40 mouse cellular contexts compared by ENCODE assay signal in genomic region chr2:28619369-28619768, GRCm38 (mm10). TPM values are rescaled to one million over a fixed set of nuclear protein-coding genes. Genes with fewer than 3 reads are reported as not detected.
DNase-seq lines count a peak whose midpoint lies in the region; ATAC-seq lines count a peak whose summit lies in the region.
"Had no signal": no experiment of that assay in that cellular context is flagged by ENCODE, and none has a peak within 500 bp of the region (broad histone marks: within the 10 kb centered on the region; RNA-seq: fewer than 3 reads in every experiment).

No protein-coding gene starts in this region.

- no peaks in the 10 kb centered on the region for H3K27me3 ChIP-seq in erythroblast, embryonic 14.5 days (ENCODE audit: control insufficient read depth)
- H3K27me3 ChIP-seq in kidney, embryonic 14.5 days (ENCODE audit: control insufficient read depth, insufficient read depth, low read length) = peaks cover 17% of the 10 kb centered on the region; the same call in 1 of the 2 replicates
- H3K27me3 ChIP-seq in liver, embryonic 15.5 days = no peaks in the 10 kb centered on the region; the same call in 1 of the 2 replicates

- no peak overlapping the region for H3K27ac ChIP-seq in kidney, embryonic 14.5 days (ENCODE audit: low read depth, low read length)
- H3K27ac ChIP-seq in liver, embryonic 15.5 days (replicated peaks) = peak overlapping the region; percentile 97
- H3K27ac ChIP-seq: embryonic facial prominence, embryonic 13.5 days; forebrain, embryonic 13.5 days; heart, embryonic 15.5 days; hindbrain, embryonic 14.5 days; kidney, embryonic 15.5 days; layer of hippocampus, adult 2 months; lung, embryonic 15.5 days had no signal

- DNase-seq in kidney, adult 9 months = no peak
- DNase-seq in liver = peak; percentile 45
- no peak for DNase-seq in adrenal gland, postnatal 4 days (ENCODE audit: low spot score in 2 of 2)
- no peak for DNase-seq in frontal cortex, postnatal 14 days (ENCODE audit: low spot score in 2 of 2)
- DNase-seq: adrenal gland, postnatal 14 days; cerebellum, adult 18-20 months; cerebellum, postnatal 10 days; gastrocnemius, postnatal 25 days; heart, adult 11 months; kidney, postnatal 36 days; left cerebral cortex, postnatal 4 days; lung, postnatal 36 days; midbrain, embryonic 14.5 days; right cerebral cortex, adult 18-20 months; spleen, adult 18-20 months; thymus, adult 18-20 months; thymus, postnatal 25 days had no signal

- peaks cover 81% of the 10 kb centered on the region for H3K4me1 ChIP-seq in erythroblast, embryonic 14.5 days (ENCODE audit: control insufficient read depth)
- H3K4me1 ChIP-seq in kidney, embryonic 14.5 days (ENCODE audit: control insufficient read depth, insufficient read depth, low read length) = no peaks in the 10 kb centered on the region; the same call in 1 of the 2 replicates
- peaks cover 74% of the 10 kb centered on the region for H3K4me1 ChIP-seq in liver, embryonic 15.5 days (replicated peaks)
- H3K4me1 ChIP-seq: lung, embryonic 15.5 days had no signal

- peak overlapping the region; percentile 92 for H3K4me3 ChIP-seq in erythroblast, embryonic 14.5 days (replicated peaks)
- no peak overlapping the region for H3K4me3 ChIP-seq in kidney, embryonic 14.5 days (ENCODE audit: low read length)
- peak overlapping the region; percentile 80 for H3K4me3 ChIP-seq in liver, embryonic 15.5 days (replicated peaks)
- H3K4me3 ChIP-seq: embryonic facial prominence, embryonic 13.5 days; forebrain, embryonic 13.5 days; heart, embryonic 15.5 days; kidney, embryonic 15.5 days; layer of hippocampus, adult 2 months; lung, embryonic 15.5 days had no signal

- no peak overlapping the region for H3K4me2 ChIP-seq in kidney, embryonic 14.5 days (replicated peaks; ENCODE audit: low read depth, low read length)
- H3K4me2 ChIP-seq in liver, embryonic 15.5 days = peak overlapping the region; percentile 74
- H3K4me2 ChIP-seq: embryonic facial prominence, embryonic 13.5 days; forebrain, embryonic 13.5 days; heart, embryonic 15.5 days; hindbrain, embryonic 14.5 days; kidney, embryonic 15.5 days; lung, embryonic 15.5 days had no signal

- no peaks in the 10 kb centered on the region for H3K9me3 ChIP-seq in erythroblast, embryonic 14.5 days (ENCODE audit: control insufficient read depth, low read length)
- H3K9me3 ChIP-seq in kidney, embryonic 14.5 days (ENCODE audit: control insufficient read depth, low read length) = no peaks in the 10 kb centered on the region
- H3K9me3 ChIP-seq in liver, embryonic 15.5 days (replicated peaks) = no peaks in the 10 kb centered on the region
- H3K9me3 ChIP-seq: embryonic facial prominence, embryonic 13.5 days; forebrain, embryonic 13.5 days; heart, embryonic 15.5 days; kidney, embryonic 15.5 days; lung, embryonic 15.5 days had no signal

- no peak for ATAC-seq in erythroblast, adult 5-6 weeks (replicated peaks; ENCODE audit: low FRiP score, poor library complexity, severe bottlenecking)
- no peak for ATAC-seq in kidney, embryonic 14.5 days (ENCODE audit: low FRiP score, low TSS enrichment)
- no peak for ATAC-seq in liver, embryonic 15.5 days (ENCODE audit: insufficient read depth)
- ATAC-seq: forebrain, embryonic 13.5 days; intestine, postnatal 0 days had no signal

- peaks cover 70% of the 10 kb centered on the region for H3K36me3 ChIP-seq in erythroblast, embryonic 14.5 days (ENCODE audit: control insufficient read depth)
- H3K36me3 ChIP-seq in kidney, embryonic 14.5 days (ENCODE audit: control insufficient read depth, insufficient read depth, low read length) = no peaks in the 10 kb centered on the region
- H3K36me3 ChIP-seq in liver, embryonic 15.5 days (replicated peaks) = peaks cover 40% of the 10 kb centered on the region
- H3K36me3 ChIP-seq: embryonic facial prominence, embryonic 13.5 days; heart, embryonic 15.5 days; kidney, embryonic 15.5 days; lung, embryonic 15.5 days had no signal

- 81% methylated on average over 6 of the region's 6 CpGs for WGBS in kidney, embryonic 14.5 days
- 28% methylated on average over 6 of the region's 6 CpGs for WGBS in liver, embryonic 15.5 days (ENCODE audit: insufficient replicate concordance)

- 0 out of 2 replicates have a peak overlapping the region, but pooled peaks have one; percentile 2 for H3K9ac ChIP-seq in kidney, embryonic 14.5 days (ENCODE audit: low read depth, low read length)
- H3K9ac ChIP-seq in liver, embryonic 15.5 days = peak overlapping the region; percentile 79
- H3K9ac ChIP-seq: embryonic facial prominence, embryonic 13.5 days; forebrain, embryonic 13.5 days; heart, embryonic 15.5 days; hindbrain, embryonic 14.5 days; kidney, embryonic 15.5 days; lung, embryonic 15.5 days had no signal

RNA-seq across cellular contexts. Expression of gene Gfi1b, which starts 2.4 kb away (rescaled TPM):
- polyA plus RNA-seq in erythroblast, embryonic 14.5 days (2012) = 35.4 and 47.5 TPM in 2 replicates
- 45.9 and 46.2 TPM in 2 replicates for total RNA-seq in erythroblast, adult 5-6 weeks (2015; ENCODE audit: low replicate concordance)
- total RNA-seq in erythroblast, adult 5-6 weeks (2017; ENCODE audit: low replicate concordance) = 26.5 and 53.9 TPM in 2 replicates
- polyA plus RNA-seq in kidney, embryonic 14.5 days (2014; fragmentation: Nextera tagmentation; extraction: Ambion mirVana) = 0.45 and 0.49 TPM in 2 replicates
- 88.2 and 91.9 TPM in 2 replicates for polyA plus RNA-seq in liver, embryonic 15.5 days (2015; fragmentation: Nextera tagmentation; extraction: Ambion mirVana)
- total RNA-seq in adrenal gland, postnatal 4 days (2021) = 1 to 10 TPM; 3.1 to 7.9 TPM
- total RNA-seq: ES-E14; gastrocnemius, adult 18-20 months; gastrocnemius, postnatal 25 days; layer of hippocampus, adult 2 months; layer of hippocampus, postnatal 25 days; left cerebral cortex, adult 8-10 months; left cerebral cortex, postnatal 4 days had no signal
- polyA plus RNA-seq: C2C12; hindbrain, embryonic 14.5 days; intestine, postnatal 0 days had no signal

RNA-seq across cellular contexts. Expression of gene Tsc1, which starts 21.7 kb away (rescaled TPM):
- 0.56 and 0.79 TPM in 2 replicates for polyA plus RNA-seq in erythroblast, embryonic 14.5 days (2012)
- total RNA-seq in erythroblast, adult 5-6 weeks (2015; ENCODE audit: low replicate concordance) = 26.3 and 27.9 TPM in 2 replicates
- 31.6 and 53.1 TPM in 2 replicates for total RNA-seq in erythroblast, adult 5-6 weeks (2017; ENCODE audit: low replicate concordance)
- polyA plus RNA-seq in kidney, embryonic 14.5 days (2014; fragmentation: Nextera tagmentation; extraction: Ambion mirVana) = 14.8 and 22.2 TPM in 2 replicates
- 8.9 and 10.0 TPM in 2 replicates for polyA plus RNA-seq in liver, embryonic 15.5 days (2015; fragmentation: Nextera tagmentation; extraction: Ambion mirVana)
- total RNA-seq in adrenal gland, postnatal 4 days (2021) = 10 to 100 TPM; 27.7 to 28.0 TPM

RNA-seq across cellular contexts. Expression of gene Gtf3c5, which starts 35.8 kb away (rescaled TPM):
- 1.8 and 2.1 TPM in 2 replicates for polyA plus RNA-seq in erythroblast, embryonic 14.5 days (2012)
- 4.0 and 6.3 TPM in 2 replicates for total RNA-seq in erythroblast, adult 5-6 weeks (2015; ENCODE audit: low replicate concordance)
- total RNA-seq in erythroblast, adult 5-6 weeks (2017; ENCODE audit: low replicate concordance) = 2.8 and 2.9 TPM in 2 replicates
- polyA plus RNA-seq in kidney, embryonic 14.5 days (2014; fragmentation: Nextera tagmentation; extraction: Ambion mirVana) = 31.1 and 35.8 TPM in 2 replicates
- polyA plus RNA-seq in liver, embryonic 15.5 days (2015; fragmentation: Nextera tagmentation; extraction: Ambion mirVana) = 12.6 and 14.3 TPM in 2 replicates
- 10 to 100 TPM; 27.0 to 28.3 TPM for total RNA-seq in adrenal gland, postnatal 4 days (2021)

RNA-seq across cellular contexts. Expression of gene Cel, which starts 56.2 kb away (rescaled TPM):
- not detected in 2 replicates for polyA plus RNA-seq in erythroblast, embryonic 14.5 days (2012)
- not detected in 2 replicates for total RNA-seq in erythroblast, adult 5-6 weeks (2015; ENCODE audit: low replicate concordance)
- total RNA-seq in erythroblast, adult 5-6 weeks (2017; ENCODE audit: low replicate concordance) = not detected in 2 replicates
- polyA plus RNA-seq in kidney, embryonic 14.5 days (2014; fragmentation: Nextera tagmentation; extraction: Ambion mirVana) = not detected in 2 replicates
- polyA plus RNA-seq in liver, embryonic 15.5 days (2015; fragmentation: Nextera tagmentation; extraction: Ambion mirVana) = 0.45 and 5.1 TPM in 2 replicates
- 1,000 to 10,000 TPM in 1 of 2 experiments, under 1 TPM in 1; 0.42 to 1,494 TPM for total RNA-seq in adrenal gland, postnatal 4 days (2021)
- total RNA-seq: CH12.LX; common myeloid progenitor, adult 5-6 weeks; ES-E14; gastrocnemius, postnatal 25 days; hematopoietic stem cell, adult 5-6 weeks; layer of hippocampus, adult 2 months; layer of hippocampus, postnatal 25 days; left cerebral cortex, adult 8-10 months; left cerebral cortex, postnatal 4 days; megakaryocyte-erythroid progenitor cell, adult 5-6 weeks; neutrophil, adult 5-6 weeks had no signal
- polyA plus RNA-seq: C2C12; embryonic facial prominence, embryonic 13.5 days; forebrain, embryonic 13.5 days; hindbrain, embryonic 14.5 days; lung, embryonic 15.5 days; midbrain, embryonic 14.5 days; neural tube, embryonic 11.5 days had no signal

Comparison
In these comparisons a context has a peak if more than half of its experiments do, and no peak if none do; other contexts are left out.
1. RNA of gene Gfi1b, which starts 2.4 kb away (polyA plus RNA-seq): 88.2 to 91.9 TPM in liver, embryonic 15.5 days and 35.4 to 47.5 TPM in erythroblast, embryonic 14.5 days; 0.45 to 0.49 TPM in kidney, embryonic 14.5 days; every median in the first group is over 10 times any median in the second.